In genomic region chr2:6379731-6380212, GRCm38 (mm10) we compare ENCODE assay signal across 11 mouse cellular contexts. TPM values are rescaled to one million over a fixed set of nuclear protein-coding genes. Genes with fewer than 3 reads are reported as not detected.
DNase-seq lines count a peak whose midpoint lies in the region; ATAC-seq and TF ChIP-seq lines count a peak whose summit lies in the region.
"Had no signal": no experiment of that assay in that cellular context is flagged by ENCODE, and none has a peak within 500 bp of the region (broad histone marks: within the 10 kb centered on the region; RNA-seq: fewer than 3 reads in every experiment).

No protein-coding gene starts in this region.

- no peaks in the 10 kb centered on the region for H3K36me3 ChIP-seq in midbrain, postnatal 0 days (ENCODE audit: insufficient read depth, low read length)

- H3K27me3 ChIP-seq in midbrain, postnatal 0 days (ENCODE audit: insufficient read depth, low read length), result no peaks in the 10 kb centered on the region

- no peak overlapping the region for H3K27ac ChIP-seq in midbrain, postnatal 0 days (ENCODE audit: low read depth, low read length)

- no peaks in the 10 kb centered on the region for H3K9me3 ChIP-seq in midbrain, postnatal 0 days (ENCODE audit: low read length)

- no peak for ATAC-seq in midbrain, postnatal 0 days (ENCODE audit: low FRiP score)

- no peaks in the 10 kb centered on the region for H3K4me1 ChIP-seq in midbrain, postnatal 0 days (ENCODE audit: insufficient read depth, low read length)

- no peak for TF ChIP-seq CTCF in midbrain, postnatal 0 days (IDR thresholded peaks at IDR 0.05)

- no peak overlapping the region for H3K4me2 ChIP-seq in midbrain, postnatal 0 days (ENCODE audit: low read depth, low read length, poor library complexity, severe bottlenecking)

- DNase-seq in 3134 (ENCODE audit: extremely low read depth, insufficient read length, low spot score) (peak; percentile 51), 3T3-L1 (ENCODE audit: low read depth, low spot score) (peak; percentile 88)
- peak; percentile 50 for DNase-seq in brain, adult 2 months (ENCODE audit: low read depth, low spot score)
- peak; percentile 71 for DNase-seq in large intestine, adult 2 months (ENCODE audit: low read depth, low spot score)
- no peak for DNase-seq in cerebellum, adult 9-10 months
- no peak for DNase-seq in midbrain, postnatal 0 days (ENCODE audit: low spot score)
- DNase-seq in cerebellum, adult 11 months, result no peak
- DNase-seq: cerebellum, postnatal 25 days; gastrocnemius, postnatal 25 days; kidney, adult 2 months; lung, adult 2 months had no signal

- H3K9ac ChIP-seq in midbrain, postnatal 0 days (replicated peaks; ENCODE audit: low read length, poor library complexity, severe bottlenecking), result no peak overlapping the region

- 22% methylated on average over 8 of the region's 8 CpGs for WGBS in large intestine, adult 2 months
- WGBS in midbrain, postnatal 0 days, result 89% methylated on average over 8 of the region's 8 CpGs

- H3K4me3 ChIP-seq in midbrain, postnatal 0 days (ENCODE audit: low read depth, low read length), result no peak overlapping the region

RNA-seq across cellular contexts. Expression of gene Usp6nl, which starts 57.3 kb away (rescaled TPM):
- polyA plus RNA-seq in large intestine, adult 2 months (2012; rRNA removed), result 7.4 and 10.7 TPM in 2 replicates
- 16.7 and 18.8 TPM in 2 replicates for total RNA-seq in midbrain, postnatal 0 days (2014; rRNA removed)
- polyA plus RNA-seq in midbrain, postnatal 0 days (2015; fragmentation: Nextera tagmentation; extraction: Ambion mirVana), result 4.7 and 5.7 TPM in 2 replicates

Comparison
In these comparisons a context has a peak if more than half of its experiments do, and no peak if none do; other contexts are left out.
1. DNase-seq: peak in 3134 (single experiment), 3T3-L1 (single experiment), brain, adult 2 months (single experiment) and large intestine, adult 2 months (single experiment); none in cerebellum, adult 9-10 months (single experiment), midbrain, postnatal 0 days (single experiment) and cerebellum, adult 11 months (single experiment).